In the genomic region with DNA sequence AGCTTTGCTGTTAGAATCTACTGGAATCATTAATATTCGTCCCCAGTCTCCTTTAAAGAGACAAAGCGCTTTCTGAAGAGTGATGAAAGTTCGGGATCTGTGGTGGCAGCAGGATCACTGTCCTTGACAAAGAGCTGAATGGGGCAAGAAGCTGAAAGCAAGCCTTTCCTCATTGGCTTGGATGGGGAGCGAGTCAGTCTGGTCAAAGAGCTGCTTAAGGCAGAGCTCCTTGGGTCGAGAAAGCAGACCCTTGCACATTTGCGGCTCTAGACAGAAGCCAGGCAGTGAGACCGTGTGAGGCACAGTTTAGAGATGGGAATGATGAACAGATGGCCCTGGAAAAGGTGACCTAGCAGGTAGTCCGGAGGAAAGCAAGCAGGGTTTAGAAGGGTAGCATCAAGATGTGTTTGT, we compare ENCODE assay signal across 9 mouse cellular contexts. TPM values are rescaled to one million over a fixed set of nuclear protein-coding genes. Genes with fewer than 3 reads are reported as not detected.
A peak's percentile ranks its signal among the peaks of the same experiment; 100 is the strongest.
DNase-seq lines count a peak whose midpoint lies in the region; ATAC-seq lines count a peak whose summit lies in the region.
"Had no signal": no experiment of that assay in that cellular context is flagged by ENCODE, and none has a peak within 500 bp of the region (broad histone marks: within the 10 kb centered on the region; RNA-seq: fewer than 3 reads in every experiment).

No protein-coding gene starts in this region.

- peaks cover 9% of the 10 kb centered on the region; the same call in 1 of the 2 replicates for H3K27me3 ChIP-seq in intestine, embryonic 15.5 days (replicated peaks)

- no peak for ATAC-seq in intestine, embryonic 15.5 days

- no peaks in the 10 kb centered on the region for H3K9me3 ChIP-seq in intestine, embryonic 15.5 days

- WGBS in intestine, embryonic 15.5 days = 16% methylated on average over 8 of the region's 8 CpGs

- peak overlapping the region; percentile 35 for H3K4me3 ChIP-seq in intestine, embryonic 15.5 days (replicated peaks)

- no peak overlapping the region for H3K27ac ChIP-seq in intestine, embryonic 15.5 days

- 0 out of 2 replicates have a peak, but pooled peaks cover 4% of the 10 kb centered on the region for H3K4me1 ChIP-seq in intestine, embryonic 15.5 days (replicated peaks)

- H3K9ac ChIP-seq in intestine, embryonic 15.5 days = no peak overlapping the region

- H3K4me2 ChIP-seq in intestine, embryonic 15.5 days (replicated peaks) = peak overlapping the region; percentile 71

- H3K36me3 ChIP-seq in intestine, embryonic 15.5 days = no peaks in the 10 kb centered on the region

- peak; percentile 14 to 24 for DNase-seq in frontal cortex, postnatal 36 days (ENCODE audit: low spot score in 2 of 2)
- no peak for DNase-seq in frontal cortex, postnatal 10 days (ENCODE audit: low spot score in 2 of 2)
- DNase-seq in right cerebral cortex, adult 2 months (ENCODE audit: low spot score in 2 of 2) = peak; percentile 19 to 40
- DNase-seq in right cerebral cortex, postnatal 10 days (ENCODE audit: low spot score in 2 of 2) = no peak
- peak; percentile 43 for DNase-seq in retina, postnatal 1 day
- DNase-seq in yolk sac, embryonic 10.5 days (ENCODE audit: low spot score) = no peak
- no peak for DNase-seq in adrenal gland, postnatal 36 days

RNA-seq across cellular contexts. Expression of a gene that starts 0.9 kb away (rescaled TPM):
- polyA plus RNA-seq in intestine, embryonic 15.5 days (2015; fragmentation: Nextera tagmentation; extraction: Ambion mirVana) = 2.5 and 2.8 TPM in 2 replicates
- 1 to 10 TPM; 1.8 to 2.2 TPM for total RNA-seq in adrenal gland, postnatal 36 days (2021)
- polyA plus RNA-seq: C2C12 had no signal

Comparison
In these comparisons a context has a peak if more than half of its experiments do, and no peak if none do; other contexts are left out.
1. DNase-seq: peak in frontal cortex, postnatal 36 days (2 of 2), right cerebral cortex, adult 2 months (2 of 2) and retina, postnatal 1 day (single experiment); none in frontal cortex, postnatal 10 days (0 of 2), right cerebral cortex, postnatal 10 days (0 of 2), yolk sac, embryonic 10.5 days (single experiment) and adrenal gland, postnatal 36 days (0 of 2).